Mouse (Mus musculus) liver, adult 10 weeks (tissue): ENCODE data around the gene Zfp637. TPM values are rescaled to one million over a fixed set of nuclear protein-coding genes. Genes with fewer than 3 reads are reported as not detected.

Source experiments
- polyA plus RNA-seq: library from polyadenylated mRNA; stranded (reverse); fragments of 350-450 nt; fragmentation: Illumina TruSeq; extraction: RNeasy Lipid Tissue Mini Kit (QIAGEN cat#74804); gene quantifications from one replicate; pipeline ENCODE4 v1.2.3, GENCODE M21; 2014; ENCODE audit warnings: low read depth, low replicate concordance

The Zfp637 gene
- 7.7 TPM for polyA plus RNA-seq

DNA sequence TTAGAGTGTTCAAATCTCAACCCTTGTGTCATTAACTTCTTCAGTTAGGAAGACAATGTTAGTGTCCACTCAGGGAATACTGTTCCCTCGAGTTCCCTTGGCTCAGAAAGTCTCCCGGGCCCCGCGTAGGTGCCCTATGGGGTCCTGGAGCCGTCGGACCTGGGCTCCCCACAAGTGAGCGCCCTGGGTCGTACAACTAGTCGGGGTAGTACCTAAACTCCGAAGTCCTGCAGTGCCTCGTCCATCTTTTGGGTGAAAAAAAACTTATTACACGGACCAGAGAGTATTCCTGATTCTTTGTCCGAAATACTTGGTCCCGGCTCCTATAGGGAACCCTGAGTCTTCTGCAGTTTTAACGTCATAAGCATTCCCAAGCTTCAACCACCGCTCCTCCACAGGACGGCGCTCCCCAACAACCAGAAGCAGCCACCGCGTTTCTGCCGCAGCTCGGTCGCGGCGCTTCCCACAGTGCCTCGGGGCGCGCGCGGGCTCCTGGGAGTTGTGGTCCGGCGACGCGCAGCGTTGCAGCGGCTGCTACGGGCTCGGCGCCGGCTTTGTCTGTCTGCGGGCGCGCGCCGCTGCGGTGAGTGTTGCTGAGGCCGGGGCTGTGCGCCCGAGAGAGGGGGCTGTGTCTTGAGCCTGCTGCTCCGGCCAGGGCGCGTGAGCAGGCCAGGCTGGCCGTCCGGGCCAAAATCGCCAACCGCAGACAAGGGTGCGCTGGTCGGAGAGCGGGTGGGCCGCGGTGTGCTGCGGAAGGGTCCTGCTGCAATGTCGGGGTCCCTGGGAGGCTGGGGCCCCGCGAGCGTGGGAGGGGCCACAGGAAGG lies at the start of gene Zfp637:
TSS of gene Zfp637 (plus strand) at position 495 of the 825 bp plus-strand sequence.

DNA sequence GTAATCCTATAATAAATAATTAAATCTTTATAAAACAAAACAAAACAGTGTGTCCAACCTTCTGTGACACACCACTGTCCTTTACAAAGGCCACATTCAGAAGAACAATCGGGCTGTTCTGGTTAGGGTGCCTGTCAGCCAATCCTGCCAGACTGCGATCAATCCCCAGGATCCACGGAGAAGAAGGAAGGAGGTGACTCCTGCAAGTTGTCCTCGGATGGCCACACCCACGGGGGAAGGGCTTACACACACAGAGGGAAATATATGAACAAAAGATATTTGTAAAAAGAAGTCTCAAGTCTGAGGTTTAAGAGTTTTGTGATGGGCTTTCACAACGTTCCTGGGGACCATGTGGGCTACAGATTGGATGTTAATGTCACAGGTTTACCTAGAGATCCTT lies 20.9 kb downstream of the Zfp637 start, which contains the start of gene Zfp239:
TSS of gene Zfp239 (plus strand) at position 253 of the 400 bp plus-strand sequence.

Other genes starting within 250 kb of the Zfp637 start
- not detected for gene Zfp239, start 20.9 kb downstream of the Zfp637 start, polyA plus RNA-seq
- gene Hnrnpf, start 59.1 kb downstream of the Zfp637 start, polyA plus RNA-seq: 226 TPM
- not detected for gene Fxyd4, start 96.5 kb downstream of the Zfp637 start, polyA plus RNA-seq
- not detected for gene Rasgef1a, start 170.3 kb downstream of the Zfp637 start, polyA plus RNA-seq